Mouse (Mus musculus) brain, embryonic 14.5 days (tissue): ENCODE measurements around the gene Leprot.

Experiments
- CTCF ChIP-seq: fragments of 200-500 bp; IDR thresholded peaks from 2 replicates; pipeline ENCODE4 v1.5.1; 2012; ENCODE audit warnings: inconsistent platforms, mild to moderate bottlenecking, moderate library complexity, borderline replicate concordance; ENCODE audit not compliant: insufficient read depth, insufficient read length; ENCODE audit errors: extremely low read depth
- POLR2A ChIP-seq: fragments of 200-500 bp; IDR thresholded peaks from 2 replicates; pipeline ENCODE4 v1.6.1; 2012; ENCODE audit warnings: mild to moderate bottlenecking, inconsistent platforms, borderline replicate concordance; ENCODE audit not compliant: poor library complexity, insufficient read depth, insufficient read length, severe bottlenecking; ENCODE audit errors: extremely low read depth

DNA sequence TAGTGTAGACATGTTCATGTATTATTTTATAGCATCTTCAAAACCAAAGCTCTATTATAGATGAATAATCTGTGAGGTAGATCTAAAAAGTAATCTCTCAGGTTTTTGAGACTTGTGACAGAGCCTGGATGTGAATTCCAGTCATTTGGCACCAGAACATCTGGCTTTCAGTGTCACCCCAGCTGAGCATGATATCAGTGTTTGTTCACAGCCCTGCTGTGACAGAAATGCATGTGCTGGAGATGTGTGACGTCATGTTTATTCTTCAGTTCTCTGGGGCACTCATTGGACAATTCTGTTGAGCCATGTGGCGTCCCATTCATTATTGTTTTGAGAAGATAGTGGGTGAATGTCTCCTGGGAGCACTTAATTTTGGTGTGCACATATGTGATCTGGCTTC, 11.9 kb upstream of the Leprot start:
- TF ChIP-seq CTCF (no peak), POLR2A (no peak)
